Mouse (Mus musculus) ES-E14 (cell line): ENCODE measurements around the gene Mafk. TPM values are rescaled to one million over a fixed set of nuclear protein-coding genes. Genes with fewer than 3 reads are reported as not detected.

ENCODE experiments used
- DNase-seq: peaks from one replicate; pipeline ENCODE4 v3.0.0-alpha.2; 2013; ENCODE audit warnings: low read depth, low spot score
- H3K27ac ChIP-seq: 2 replicates; pipeline ENCODE4 v1.5.1; 2012; ENCODE audit warnings: low read depth, mild to moderate bottlenecking, low read length, moderate library complexity, mixed read lengths; ENCODE audit not compliant: poor library complexity, insufficient read depth, severe bottlenecking
- H3K36me3 ChIP-seq: 2 replicates; pipeline ENCODE4 v1.6.1; 2012; ENCODE audit warnings: mild to moderate bottlenecking, low read length, moderate library complexity, mixed read lengths; ENCODE audit not compliant: control insufficient read depth, poor library complexity, insufficient read depth, severe bottlenecking
- H3K4me1 ChIP-seq, 2 experiments: fragments of 150-350 bp in 1 of 2; sonication (generic) in 1 of 2; 2 replicates each; pipeline ENCODE4 v1.6.1; 2012; ENCODE audit warnings: low read length in 2 of 2, mild to moderate bottlenecking in 1 of 2, mixed read lengths in 1 of 2; ENCODE audit not compliant: control insufficient read depth in 2 of 2, insufficient read depth in 2 of 2, poor library complexity in 1 of 2
- H3K4me3 ChIP-seq, 2 experiments: fragments of 150-350 bp in 1 of 2; sonication (generic) in 1 of 2; 2 replicates each; pipeline ENCODE4 v1.5.1; 2012; ENCODE audit warnings: low read length in 2 of 2, low read depth in 1 of 2, mild to moderate bottlenecking in 1 of 2, mixed read lengths in 1 of 2; ENCODE audit not compliant: insufficient read depth in 1 of 2, poor library complexity in 1 of 2, severe bottlenecking in 1 of 2
- H3K9ac ChIP-seq: 2 replicates; pipeline ENCODE4 v1.6.1; 2012; ENCODE audit warnings: low read depth, mild to moderate bottlenecking, low read length, mixed read lengths; ENCODE audit not compliant: poor library complexity, insufficient read depth, severe bottlenecking
- H3K9me3 ChIP-seq: fragments of 150-350 bp; sonication (generic); 2 replicates; pipeline ENCODE4 v1.6.1; 2012; ENCODE audit warnings: low read depth, mild to moderate bottlenecking, low read length; ENCODE audit not compliant: control insufficient read depth, insufficient read depth
- CHD2 ChIP-seq: IDR thresholded peaks from 2 replicates; pipeline ENCODE4 v1.6.1; 2014; ENCODE audit warnings: mild to moderate bottlenecking, low read depth, low read length, inconsistent platforms
- HCFC1 ChIP-seq: IDR thresholded peaks from 2 replicates; pipeline ENCODE4 v1.6.1; 2012; ENCODE audit warnings: low read length, inconsistent platforms, borderline replicate concordance; ENCODE audit not compliant: insufficient read depth
- MAFK ChIP-seq: IDR thresholded peaks from 2 replicates; pipeline ENCODE4 v1.6.1; 2014; ENCODE audit warnings: mild to moderate bottlenecking, low read depth, low read length, inconsistent platforms; ENCODE audit not compliant: insufficient read depth
- ZC3H11A ChIP-seq: IDR thresholded peaks from 2 replicates; pipeline ENCODE4 v1.6.1; 2012; ENCODE audit warnings: low read depth, mild to moderate bottlenecking, inconsistent platforms, low read length, borderline replicate concordance
- ZNF384 ChIP-seq: IDR thresholded peaks from 2 replicates; pipeline ENCODE4 v1.6.1; 2012; ENCODE audit warnings: low read depth, low read length, inconsistent platforms
- in situ Hi-C, 2 experiments: fragments of 600-800 bp; cut with MboI; formaldehyde crosslinking; loops; one replicate each; pipeline ENCODE4 v1.15.1; 2025; ENCODE audit warnings: low sequenced_read_pairs in 2 of 2, inconsistent platforms in 1 of 2; ENCODE audit not compliant: unreplicated experiment in 2 of 2
- total RNA-seq: library from RNA; depleted of rRNA; stranded (reverse); fragments of 300-350 nt; gene quantifications from 2 replicates; pipeline ENCODE4 v1.2.3, GENCODE M21; 2012

Gene Mafk
- total RNA-seq, 1 experiment: 19.9 TPM

DNA sequence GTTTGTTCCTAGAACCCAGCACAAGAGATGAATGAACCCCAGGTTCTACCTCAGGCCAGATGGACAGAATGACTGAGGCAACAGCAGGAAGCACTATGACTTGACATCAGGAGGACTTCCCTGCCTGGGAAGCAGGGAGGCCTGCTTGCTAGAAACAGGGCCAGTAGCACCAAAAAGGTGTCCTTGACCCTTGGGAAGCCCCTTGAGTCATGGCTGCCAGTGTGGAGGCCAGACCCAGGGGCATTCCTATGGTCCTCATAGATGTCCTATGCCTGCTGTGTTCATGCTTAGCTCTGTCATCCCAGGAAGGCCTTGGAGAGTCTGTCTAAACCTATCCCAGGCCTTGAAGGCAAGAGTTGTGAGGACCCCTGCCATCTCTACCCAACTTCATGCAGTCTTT, 25.1 kb downstream of the Mafk start:
- TF ChIP-seq CHD2 (no peak), HCFC1 (no peak), MAFK (no peak), ZC3H11A (no peak), ZNF384 (no peak)
- Histone ChIP-seq H3K9ac (no peak overlapping the region), H3K4me1 (peaks cover 0 to 9% of the 10 kb centered on the region in 2 experiments; a peak in 1 of 4 replicates), H3K36me3 (no peaks in the 10 kb centered on the region), H3K27ac (no peak overlapping the region), H3K9me3 (no peaks in the 10 kb centered on the region), H3K4me3 (no peak overlapping the region)
- DNase-seq: no peak
- in situ Hi-C loops: no loop called here

GRCm38 (mm10) chr5:139817292-139817691, 26.0 kb downstream of the Mafk start:
- DNase-seq: no peak
- TF ChIP-seq HCFC1: no peak
- TF ChIP-seq CHD2: no peak
- no peak for TF ChIP-seq ZNF384
- TF ChIP-seq ZC3H11A: no peak; the same call in 1 of the 2 replicates
- no peak for TF ChIP-seq MAFK
- in situ Hi-C loops: no loop called here
- no peak overlapping the region for H3K27ac ChIP-seq
- H3K4me1 ChIP-seq: peaks cover 0 to 9% of the 10 kb centered on the region in 2 experiments; a peak in 1 of 4 replicates
- H3K9ac ChIP-seq: no peak overlapping the region
- H3K4me3 ChIP-seq: no peak overlapping the region
- H3K36me3 ChIP-seq: peaks cover 3% of the 10 kb centered on the region; the same call in 1 of the 2 replicates
- no peaks in the 10 kb centered on the region for H3K9me3 ChIP-seq

GRCm38 (mm10) chr5:139818056-139818455, 26.7 kb downstream of the Mafk start:
- Histone ChIP-seq H3K36me3 (peaks cover 7% of the 10 kb centered on the region; the same call in 1 of the 2 replicates), H3K4me3 (no peak overlapping the region), H3K9me3 (no peaks in the 10 kb centered on the region), H3K9ac (no peak overlapping the region), H3K27ac (no peak overlapping the region), H3K4me1 (peaks cover 0 to 7% of the 10 kb centered on the region in 2 experiments; a peak in 1 of 4 replicates)
- no peak for DNase-seq
- TF ChIP-seq HCFC1 (no peak), ZNF384 (no peak), CHD2 (no peak), MAFK (no peak), ZC3H11A (no peak)
- in situ Hi-C loops: no loop called here

DNA sequence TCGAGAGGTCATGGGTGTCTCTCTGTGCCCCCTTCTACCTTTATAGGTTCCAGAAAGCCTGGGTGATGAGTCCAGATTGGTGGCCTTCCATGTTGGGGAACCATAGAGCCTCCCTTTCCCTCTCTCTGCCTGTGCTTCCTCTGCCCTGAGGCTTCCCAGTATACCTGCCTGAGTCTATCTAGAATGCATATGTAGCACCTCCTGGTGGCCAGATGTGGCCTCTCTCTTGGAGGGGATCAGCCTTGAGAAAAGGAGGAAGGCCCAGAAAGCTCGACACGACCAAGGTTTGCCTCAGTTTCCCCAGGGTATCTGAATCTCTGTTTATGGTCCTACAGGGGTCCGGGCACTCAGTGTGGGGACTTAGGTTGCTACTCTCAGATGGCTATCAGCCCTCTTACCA, 27.5 kb downstream of the Mafk start:
- peaks cover 13% of the 10 kb centered on the region; the same call in 1 of the 2 replicates for H3K36me3 ChIP-seq
- no peak for DNase-seq
- no peaks in the 10 kb centered on the region for H3K9me3 ChIP-seq
- no peak overlapping the region for H3K27ac ChIP-seq
- in situ Hi-C loops: no loop called here
- no peak overlapping the region for H3K4me3 ChIP-seq
- H3K9ac ChIP-seq: no peak overlapping the region
- TF ChIP-seq ZNF384: no peak
- TF ChIP-seq CHD2: no peak
- TF ChIP-seq ZC3H11A: no peak
- no peak for TF ChIP-seq HCFC1
- TF ChIP-seq MAFK: no peak
- H3K4me1 ChIP-seq: peaks cover 0 to 7% of the 10 kb centered on the region in 2 experiments; a peak in 1 of 4 replicates
